Mouse (Mus musculus) lung, adult 18-20 months (tissue): ENCODE measurements around the gene Lmtk3.
A peak's percentile ranks its signal among the peaks of the same experiment; 100 is the strongest.

Source experiments
- DNase-seq, 2 experiments: peaks; one replicate each; pipeline ENCODE4 v3.0.0; 2022; ENCODE audit warnings: mixed read lengths in 2 of 2

The Lmtk3 gene

GRCm38 (mm10) chr7:45784524-45785372, 1.2 kb downstream of the Lmtk3 start, which contains the start of gene Sult2b1:
TSS of gene Sult2b1 (minus strand) at chr7:45784669.
- DNase-seq, result no peak

- DNase-seq, result no peak
Observed at GRCm38 (mm10) chr7:45785388-45786135, 2.0 kb downstream of the Lmtk3 start.

- DNase-seq, result no peak
Observed at GRCm38 (mm10) chr7:45786136-45786578, 2.6 kb downstream of the Lmtk3 start.

- DNase-seq, result no peak
Observed at GRCm38 (mm10) chr7:45786661-45787413, 3.3 kb downstream of the Lmtk3 start.

- no peak for DNase-seq
Observed at GRCm38 (mm10) chr7:45787642-45788041, 4.1 kb downstream of the Lmtk3 start.

GRCm38 (mm10) chr7:45790721-45791120, 7.2 kb downstream of the Lmtk3 start:
- no peak for DNase-seq

GRCm38 (mm10) chr7:45791756-45792490, 8.4 kb downstream of the Lmtk3 start:
- DNase-seq, result no peak

- no peak for DNase-seq
Observed at GRCm38 (mm10) chr7:45793240-45793639, 9.7 kb downstream of the Lmtk3 start.

GRCm38 (mm10) chr7:45793969-45794585, 10.5 kb downstream of the Lmtk3 start:
- DNase-seq, result no peak

GRCm38 (mm10) chr7:45794971-45795370, 11.4 kb downstream of the Lmtk3 start:
- no peak for DNase-seq

GRCm38 (mm10) chr7:45796950-45797349, 13.4 kb downstream of the Lmtk3 start:
- no peak for DNase-seq

GRCm38 (mm10) chr7:45797661-45798510, 14.3 kb downstream of the Lmtk3 start:
- peak in 1 of 2 experiments; percentile 23 for DNase-seq

GRCm38 (mm10) chr7:45798511-45798836, 14.9 kb downstream of the Lmtk3 start:
- peak; percentile 47 to 52 for DNase-seq

- peak in 1 of 2 experiments; percentile 22 for DNase-seq
Observed at GRCm38 (mm10) chr7:45798931-45799330, 15.4 kb downstream of the Lmtk3 start.

GRCm38 (mm10) chr7:45800001-45800400, 16.5 kb downstream of the Lmtk3 start:
- peak in 1 of 2 experiments; percentile 11 for DNase-seq

GRCm38 (mm10) chr7:45800546-45801204, 17.1 kb downstream of the Lmtk3 start:
- DNase-seq, result peak; percentile 65 to 73

- peak; percentile 89 to 91 for DNase-seq
Observed at GRCm38 (mm10) chr7:45801348-45801747, 17.8 kb downstream of the Lmtk3 start.

GRCm38 (mm10) chr7:45802551-45802950, 19.0 kb downstream of the Lmtk3 start:
- DNase-seq, result no peak

- DNase-seq, result no peak
Observed at GRCm38 (mm10) chr7:45805941-45806340, 22.4 kb downstream of the Lmtk3 start.

- DNase-seq, result no peak
Observed at GRCm38 (mm10) chr7:45808471-45808870, 24.9 kb downstream of the Lmtk3 start.
